Mouse (Mus musculus): ENCODE data around the gene Fam129c.

GRCm38 (mm10) chr8:71625088-71625487 lies 27.6 kb downstream of the Fam129c start:
- TF ChIP-seq CTCF (IDR thresholded peaks at IDR 0.05; ENCODE audit: control insufficient read depth, insufficient read depth, insufficient read length) (no peak), MAX (IDR thresholded peaks at IDR 0.05) (no peak), MYOD1 (IDR thresholded peaks at IDR 0.05; ENCODE audit: control insufficient read depth, insufficient read length, low read depth) (no peak), USF1 (IDR thresholded peaks at IDR 0.05; ENCODE audit: low read depth) (no peak)

All from C2C12 (cell line).